Mouse (Mus musculus) cerebellum, adult 2 months (tissue): ENCODE results near the gene Dclk1. TPM values are rescaled to one million over a fixed set of nuclear protein-coding genes. Genes with fewer than 3 reads are reported as not detected.

Experiments
- DNase-seq, 2 experiments: peaks; one replicate each; pipeline ENCODE4 v3.0.0; 2021
- H3K27ac ChIP-seq: fragments of 200-500 bp; 2 replicates; pipeline ENCODE4 v1.5.1; 2012; ENCODE audit warnings: low read length, control low read depth, inconsistent platforms; ENCODE audit not compliant: insufficient read depth
- H3K27me3 ChIP-seq: fragments of 200-500 bp; 2 replicates; pipeline ENCODE4 v1.6.1; 2012; ENCODE audit warnings: inconsistent platforms, mild to moderate bottlenecking, low read length, moderate library complexity; ENCODE audit not compliant: control insufficient read depth, insufficient read depth
- H3K4me1 ChIP-seq: fragments of 200-500 bp; 2 replicates; pipeline ENCODE4 v1.6.1; 2011; ENCODE audit warnings: low read length; ENCODE audit not compliant: control insufficient read depth, insufficient read depth
- H3K4me3 ChIP-seq: fragments of 200-500 bp; replicated peaks from 2 replicates; pipeline ENCODE3; 2011; ENCODE audit warnings: mild to moderate bottlenecking, low read depth, low read length, control low read depth; ENCODE audit not compliant: insufficient read depth
- CTCF ChIP-seq: fragments of 200-500 bp; IDR thresholded peaks from 2 replicates; pipeline ENCODE4 v1.5.1; 2011; ENCODE audit warnings: low read depth, mild to moderate bottlenecking, control low read depth, low read length, moderate library complexity, borderline replicate concordance; ENCODE audit not compliant: insufficient read depth
- POLR2A ChIP-seq: fragments of 200-500 bp; IDR thresholded peaks from 2 replicates; pipeline ENCODE4 v1.6.1; 2011; ENCODE audit warnings: low read length, control low read depth, borderline replicate concordance; ENCODE audit not compliant: insufficient read depth
- WGBS: fragments of 180-500 bp; shearing (Covaris S2); methylation state at CpG from one replicate; pipeline ENCODE4 v1.1.7; 2018; 5-methylcytosine and 5-hydroxymethylcytosine counted together
- polyA plus RNA-seq: library from polyadenylated mRNA; depleted of rRNA; stranded (reverse); fragments of >200 nt; gene quantifications from 2 replicates; pipeline ENCODE4 v1.2.3, GENCODE M21; 2012; rRNA removed

Gene Dclk1
- polyA plus RNA-seq, 1 experiment: 125 TPM

GRCm38 (mm10) chr3:55587434-55587971 lies 345.3 kb downstream of the Dclk1 start:
- Histone ChIP-seq H3K4me1 (peaks cover 15% of the 10 kb centered on the region), H3K27ac (no peak overlapping the region), H3K27me3 (no peaks in the 10 kb centered on the region), H3K4me3 (no peak overlapping the region)
- 67% methylated on average over 12 of the region's 12 CpGs for WGBS
- no peak for TF ChIP-seq CTCF
- no peak for TF ChIP-seq POLR2A
- no peak for DNase-seq

- Histone ChIP-seq H3K4me3 (no peak overlapping the region), H3K27me3 (no peaks in the 10 kb centered on the region), H3K4me1 (peaks cover 15% of the 10 kb centered on the region), H3K27ac (no peak overlapping the region)
- no peak for DNase-seq
- no peak for TF ChIP-seq POLR2A
- TF ChIP-seq CTCF: no peak
- WGBS: 60% methylated on average over 12 of the region's 12 CpGs
These were observed 346.1 kb downstream of the Dclk1 start for GRCm38 (mm10) chr3:55587972-55588946.

Other genes with a start within 250 kb of the Dclk1 start
- gene Ccna1, start 186.9 kb upstream of the Dclk1 start, polyA plus RNA-seq: 0.19 and 0.64 TPM in 2 replicates
- 30.2 and 36.0 TPM in 2 replicates for gene Spg20, start 130.3 kb upstream of the Dclk1 start, polyA plus RNA-seq
- 0.41 and 0.59 TPM in 2 replicates for gene Ccdc169, start 105.0 kb upstream of the Dclk1 start, polyA plus RNA-seq
- gene Sohlh2, start 60.3 kb upstream of the Dclk1 start, polyA plus RNA-seq: not detected in 2 replicates
- not detected in 2 replicates for gene Gm21954, start 229.8 kb downstream of the Dclk1 start, polyA plus RNA-seq